Mouse (Mus musculus): ENCODE data around the gene Arhgef3.

DNA sequence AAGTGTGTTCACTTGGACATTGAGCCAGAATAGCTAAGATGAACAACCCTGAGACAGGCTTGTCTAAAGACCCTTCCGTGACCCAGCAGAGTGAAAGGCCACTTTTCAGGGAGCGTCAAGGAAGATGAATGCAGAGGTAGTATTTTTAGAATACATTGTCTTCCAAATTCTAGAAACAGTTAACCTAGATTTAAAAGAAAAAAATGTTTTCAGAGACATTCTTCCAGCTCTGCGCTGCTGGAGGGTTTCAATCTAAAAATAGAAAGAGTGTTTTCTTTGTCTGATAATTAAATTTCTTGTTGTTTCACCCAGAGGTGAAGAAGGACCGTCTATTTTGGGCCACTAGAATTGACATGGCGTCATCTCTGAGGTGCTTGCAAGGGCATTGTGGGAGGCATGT lies 174.4 kb downstream of the Arhgef3 start:
- TF ChIP-seq CTCF (IDR thresholded peaks at IDR 0.05) (no peak), EP300 (IDR thresholded peaks at IDR 0.05; ENCODE audit: insufficient read depth, low read depth, low read length) (no peak), POLR2A (IDR thresholded peaks at IDR 0.05; ENCODE audit: insufficient read depth, low read depth, low read length) (no peak)

Measured in heart, adult 2 months (tissue).